Mouse (Mus musculus) cortical plate, adult 2 months (tissue): ENCODE measurements around the gene Slc16a7.

Source experiments
- CTCF ChIP-seq: fragments of 200-500 bp; IDR thresholded peaks from 2 replicates; pipeline ENCODE4 v1.5.1; 2011; ENCODE audit warnings: mild to moderate bottlenecking, control low read depth, low read length; ENCODE audit not compliant: insufficient read depth; ENCODE audit errors: extremely low read depth
- POLR2A ChIP-seq: fragments of 200-500 bp; IDR thresholded peaks from 2 replicates; pipeline ENCODE4 v1.6.1; 2011; ENCODE audit warnings: mild to moderate bottlenecking, low read length, control low read depth; ENCODE audit not compliant: insufficient read depth; ENCODE audit errors: extremely low read depth

- TF ChIP-seq CTCF (no peak), POLR2A (no peak)
These were observed 67.5 kb downstream of the Slc16a7 start for GRCm38 (mm10) chr10:125321446-125322428.
